Mouse (Mus musculus) heart, adult 2 months (tissue): ENCODE results near the gene Ephb2.

Source experiments
- CTCF ChIP-seq: fragments of 200-600 bp; IDR thresholded peaks from 2 replicates; pipeline ENCODE4 v1.8.1; 2022; ENCODE audit warnings: antibody characterized with exemption, mild to moderate bottlenecking, moderate library complexity
- POLR2A ChIP-seq: fragments of 200-500 bp; IDR thresholded peaks from 2 replicates; pipeline ENCODE4 v1.6.1; 2011; ENCODE audit warnings: mild to moderate bottlenecking, low read depth, low read length, control low read depth; ENCODE audit not compliant: insufficient read depth

GRCm38 (mm10) chr4:136800366-136800765 lies 35.4 kb downstream of the Ephb2 start:
- no peak for TF ChIP-seq POLR2A
- no peak for TF ChIP-seq CTCF
